Mouse (Mus musculus) gastrocnemius, adult 18-20 months (tissue): ENCODE results near the gene Morc2a. TPM values are rescaled to one million over a fixed set of nuclear protein-coding genes. Genes with fewer than 3 reads are reported as not detected.
"Not testable (repeated sequence)": the region's sequence is repeated elsewhere in the genome, so short reads cannot be mapped to it uniquely, and the experiment has no call there.

ENCODE experiments used
- DNase-seq: peaks from one replicate; pipeline ENCODE4 v3.0.0; 2021; ENCODE audit warnings: low spot score
- long read RNA-seq, 2 experiments: library from polyadenylated mRNA; stranded (forward); transcript quantifications; one replicate each; pipeline ENCODE4 v2.0.0; 2021
- total RNA-seq, 2 experiments: library from RNA; stranded (reverse); gene quantifications; 2 replicates each; pipeline ENCODE4 v1.2.3; 2021

Gene Morc2a
- total RNA-seq, result 10 to 100 TPM; 17.2 to 17.7 TPM
- long read RNA-seq, experiment 1, full-length matches to known transcripts, result 7 of 14 reads
- long read RNA-seq, experiment 1, partial matches to known transcripts, result 2 of 14 reads
- long read RNA-seq, experiment 1, other reads (novel, unspliced or antisense), result 5 of 14 reads
- long read RNA-seq, experiment 2, full-length matches to known transcripts, result 10 of 18 reads
- long read RNA-seq, experiment 2, partial matches to known transcripts, result 3 of 18 reads
- long read RNA-seq, experiment 2, other reads (novel, unspliced or antisense), result 5 of 18 reads

DNA sequence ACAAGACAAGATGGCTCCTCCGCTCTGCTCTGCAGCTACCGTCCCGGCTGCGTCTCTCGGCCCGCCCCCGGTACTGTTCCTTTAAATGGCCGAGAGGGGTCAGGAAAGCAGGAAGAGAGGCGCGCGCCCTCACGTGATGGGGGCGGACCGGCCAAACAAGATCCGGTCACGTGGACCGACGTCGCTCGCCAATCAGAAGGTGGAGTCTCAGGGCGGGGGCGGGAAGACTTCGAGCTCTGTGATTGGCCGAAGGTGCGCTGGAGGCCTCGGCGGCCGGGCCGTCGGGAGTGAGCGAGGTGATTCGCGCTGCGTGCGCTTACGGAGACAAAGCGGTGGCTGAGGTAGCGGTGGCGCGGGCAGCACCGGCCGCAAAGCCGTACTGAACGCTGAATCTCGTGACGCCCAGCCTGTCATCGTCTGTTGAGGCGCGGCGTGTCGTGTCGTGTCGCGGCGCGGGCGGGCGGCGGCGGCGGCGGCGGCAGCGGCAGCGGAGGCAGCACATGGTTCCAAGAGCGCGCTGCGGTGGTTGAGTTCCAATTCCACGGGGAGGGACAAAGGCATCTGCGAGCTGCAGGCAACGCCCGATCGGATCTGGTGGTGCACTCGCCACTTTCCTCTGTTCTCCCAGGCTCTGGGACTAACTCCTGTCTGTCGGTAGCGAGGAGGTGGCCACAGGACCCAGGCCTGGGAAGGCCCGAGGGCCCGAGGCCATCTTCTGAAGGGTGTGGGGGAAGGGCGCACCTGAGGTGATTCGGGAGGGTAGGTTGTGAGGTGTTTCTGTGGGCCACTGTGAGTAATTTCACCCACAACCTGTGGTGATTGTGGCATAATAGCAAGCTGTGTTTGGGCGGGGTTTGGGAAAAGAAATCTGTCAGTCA is at the start of gene Morc2a:
TSS of gene Morc2a (plus strand) at position 228 of the 878 bp plus-strand sequence.
- peak; percentile 97 for DNase-seq

DNA sequence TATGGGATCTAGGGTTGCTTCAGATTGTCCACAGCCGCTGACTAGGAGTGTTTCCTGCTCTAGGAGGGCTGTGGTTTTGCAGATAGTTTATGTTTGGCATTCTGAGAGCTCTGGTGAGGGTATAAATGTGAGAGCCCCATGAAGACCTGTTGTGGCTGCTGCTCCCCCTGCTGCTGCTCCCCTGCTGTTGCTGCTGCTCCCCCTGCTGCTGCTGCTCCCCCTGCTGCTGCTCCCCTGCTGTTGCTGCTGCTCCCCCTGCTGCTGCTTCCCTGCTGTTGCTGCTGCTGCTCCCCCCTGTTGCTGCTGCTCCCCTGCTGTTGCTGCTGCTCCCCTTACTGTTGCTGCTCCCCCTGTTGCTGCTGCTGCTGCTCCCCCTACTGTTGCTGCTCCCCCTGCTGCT is 47.0 kb upstream of the Morc2a start:
- not testable (repeated sequence) for DNase-seq

DNA sequence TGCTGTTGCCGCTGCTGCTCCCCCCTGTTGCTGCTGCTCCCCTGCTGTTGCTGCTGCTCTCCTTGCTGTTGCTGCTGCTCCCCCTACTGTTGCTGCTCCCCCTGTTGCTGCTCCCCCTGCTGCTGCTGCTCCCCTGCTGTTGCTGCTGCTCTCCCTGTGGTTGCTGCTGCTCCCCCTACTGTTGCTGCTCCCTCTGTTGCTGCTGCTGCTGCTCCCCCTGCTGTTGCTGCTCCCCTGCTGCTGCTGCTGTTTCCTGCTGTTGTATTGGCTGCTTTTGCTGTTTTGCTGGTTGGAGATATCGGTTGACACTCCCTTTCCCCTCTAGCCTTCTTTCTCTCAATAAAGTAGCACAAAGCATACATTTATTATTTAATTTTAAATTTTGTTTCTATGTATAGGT is 46.3 kb upstream of the Morc2a start:
- not testable (repeated sequence) for DNase-seq

GRCm38 (mm10) chr11:3606456-3606855 is 42.5 kb upstream of the Morc2a start:
- no peak for DNase-seq

DNA sequence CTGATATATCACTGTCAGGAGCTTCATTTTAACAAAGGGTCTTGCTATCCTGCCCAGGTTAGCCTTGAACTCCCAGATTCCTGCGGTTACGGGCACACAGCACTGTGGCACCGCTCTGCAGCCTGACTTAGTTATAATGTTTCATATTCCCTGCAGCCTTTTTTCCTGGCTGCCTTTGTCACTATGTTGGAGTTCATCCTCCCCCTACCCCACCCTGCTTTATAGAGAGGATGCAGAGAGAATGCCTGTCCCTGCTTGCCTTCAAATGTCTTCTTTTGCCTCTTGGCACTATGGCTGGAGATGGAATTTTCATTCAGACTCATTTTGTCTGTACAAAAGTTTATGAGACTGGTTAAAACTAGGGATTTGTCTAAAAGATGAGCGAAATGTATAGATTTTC is 33.4 kb upstream of the Morc2a start:
- no peak for DNase-seq

- no peak for DNase-seq
Measured at GRCm38 (mm10) chr11:3622826-3623225, 26.2 kb upstream of the Morc2a start.

DNA sequence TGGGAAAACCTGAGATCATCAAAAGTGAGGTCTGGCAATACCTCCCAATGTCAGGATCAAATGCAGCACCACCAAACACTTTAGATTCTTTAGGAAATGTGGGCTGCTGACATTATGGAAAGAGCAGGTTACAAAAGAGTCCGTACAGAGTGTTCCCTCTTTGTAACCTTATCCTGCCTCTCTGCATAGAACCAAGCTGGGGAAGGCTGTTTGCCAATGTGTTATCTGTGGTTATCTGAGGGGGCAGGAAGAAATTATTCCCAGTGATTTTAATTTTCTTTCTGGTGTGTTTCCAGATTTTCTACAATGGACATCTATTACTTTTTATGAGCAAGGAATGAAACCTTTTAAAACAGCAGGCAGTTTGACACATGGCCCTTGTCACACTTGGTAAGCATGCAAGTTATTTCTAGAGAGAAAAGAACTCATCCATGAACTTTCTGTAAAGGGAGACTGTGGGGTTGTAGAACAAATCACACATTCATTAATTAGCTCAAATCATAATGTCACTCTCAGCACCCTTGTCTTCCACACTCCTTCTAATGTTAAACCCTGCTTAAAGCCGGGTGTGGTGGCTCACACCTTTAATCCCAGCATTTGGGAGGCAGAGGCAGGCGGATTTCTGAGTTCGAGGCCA is 24.5 kb upstream of the Morc2a start:
- DNase-seq, result no peak

DNA sequence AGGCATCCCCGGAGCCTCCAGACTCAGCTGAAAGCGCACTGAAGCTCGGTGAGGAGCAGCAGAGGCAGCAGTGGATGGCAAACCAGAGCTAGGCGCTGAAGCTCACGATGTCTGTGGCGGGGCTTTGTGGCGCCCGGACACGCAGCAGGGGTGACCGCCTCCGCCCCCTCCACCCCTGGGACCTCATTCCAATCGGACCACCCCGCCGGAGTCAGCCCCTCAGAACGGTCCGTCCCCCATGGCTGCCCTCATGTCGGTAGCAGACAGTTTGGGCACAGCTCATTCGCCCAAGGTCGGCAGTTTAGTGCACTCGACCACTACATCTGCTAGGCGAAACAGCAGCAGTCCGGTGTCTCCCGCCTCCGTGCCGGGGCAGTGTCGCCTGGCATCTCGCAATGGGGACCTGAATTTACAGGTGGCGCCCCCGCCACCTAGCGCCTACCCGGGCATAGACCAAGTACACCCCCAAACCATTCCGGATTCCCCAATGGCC is 19.9 kb upstream of the Morc2a start:
- no peak for DNase-seq

GRCm38 (mm10) chr11:3633269-3633668 is 15.7 kb upstream of the Morc2a start:
- not testable (repeated sequence) for DNase-seq

- no peak for DNase-seq
Measured at GRCm38 (mm10) chr11:3647688-3648087, 1.3 kb upstream of the Morc2a start.

DNA sequence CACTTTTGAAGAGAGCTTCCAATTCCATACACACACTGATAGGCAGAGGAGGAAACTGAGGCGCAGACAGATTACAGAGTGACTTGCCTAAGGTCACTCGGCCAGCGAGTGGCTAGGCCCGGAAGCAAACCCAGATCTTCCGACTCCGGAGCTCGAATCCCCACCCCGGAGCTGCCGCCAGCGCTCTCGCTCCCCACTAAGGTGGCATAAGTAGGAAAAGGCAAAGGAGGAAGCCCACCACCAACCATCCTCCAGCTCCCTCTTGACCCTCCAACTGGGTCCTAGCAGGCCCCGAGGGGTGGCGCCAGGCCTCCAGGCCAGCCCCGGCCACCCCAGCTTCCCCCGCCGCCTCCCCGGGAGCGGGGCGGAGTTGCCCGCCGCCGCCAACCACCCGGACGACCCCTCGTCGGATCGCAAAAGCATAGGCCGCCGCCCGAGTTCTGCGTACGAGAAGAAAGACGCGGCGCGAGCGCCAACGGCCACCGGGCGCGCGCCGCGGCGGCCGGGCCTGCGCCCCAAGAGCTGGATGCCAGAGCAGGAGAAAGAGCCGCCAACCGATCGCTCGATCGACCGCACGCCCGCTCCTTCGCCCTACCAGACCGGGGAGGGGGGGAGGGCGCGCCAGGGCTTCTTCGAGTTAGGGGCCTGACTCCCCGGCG is 557 bp upstream of the Morc2a start:
- DNase-seq, result no peak

DNA sequence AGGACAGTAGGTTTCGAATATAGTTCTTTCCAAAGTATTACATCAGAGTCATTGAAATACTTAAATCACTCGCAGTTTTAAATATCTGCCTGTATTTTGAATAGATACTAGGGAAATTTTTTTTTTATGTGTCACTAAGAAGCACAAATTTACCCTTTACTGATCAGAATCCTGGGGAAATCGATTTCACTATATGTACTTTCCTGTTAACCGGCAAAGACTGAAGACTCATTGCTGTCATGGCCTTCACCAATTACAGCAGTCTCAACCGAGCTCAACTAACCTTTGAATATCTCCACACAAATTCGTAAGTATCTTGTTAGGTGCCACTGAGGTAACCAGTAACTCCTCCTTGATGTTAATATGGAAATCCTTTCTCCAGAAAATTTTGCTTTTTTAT is 1.1 kb downstream of the Morc2a start:
- no peak for DNase-seq

GRCm38 (mm10) chr11:3661964-3662363 is 13.0 kb downstream of the Morc2a start:
- DNase-seq, result no peak

DNA sequence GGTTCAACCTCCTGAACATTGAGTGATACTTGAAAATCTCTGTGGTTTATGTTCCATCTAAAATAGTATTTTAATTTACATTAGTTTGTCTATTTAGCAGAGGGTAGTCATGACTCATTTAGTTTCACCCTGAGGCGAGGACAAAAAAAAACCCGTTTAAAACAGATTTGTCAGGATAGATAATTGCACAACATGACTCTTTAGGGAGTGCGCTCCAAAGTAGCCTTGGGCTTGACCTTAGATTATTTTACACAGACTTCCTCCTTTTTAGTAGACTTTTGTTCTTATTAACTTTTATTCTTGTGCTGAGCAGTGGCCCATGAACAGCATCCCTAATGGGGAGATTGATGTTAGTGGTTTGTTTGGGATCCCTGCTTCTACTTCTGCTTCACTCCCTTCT is 18.5 kb downstream of the Morc2a start:
- DNase-seq, result no peak

DNA sequence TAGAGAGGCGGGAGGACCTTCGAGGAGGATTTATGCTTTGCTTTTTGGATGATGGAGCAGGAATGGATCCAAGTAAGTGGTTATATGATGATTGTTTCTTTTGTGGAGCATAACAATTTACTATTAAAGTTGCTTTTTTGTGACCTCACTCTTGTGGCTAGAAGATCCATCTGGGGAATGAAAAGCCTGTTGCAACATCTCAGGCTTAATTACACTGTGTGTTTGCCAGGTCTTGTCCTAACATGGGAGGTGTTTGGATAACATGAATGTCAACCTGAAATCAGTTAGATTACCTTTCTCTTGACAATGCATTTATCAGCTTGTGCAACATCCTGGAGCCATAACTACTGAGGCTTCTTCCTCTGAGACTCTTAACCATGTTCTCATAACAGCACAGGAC is 19.8 kb downstream of the Morc2a start:
- peak; percentile 21 for DNase-seq

DNA sequence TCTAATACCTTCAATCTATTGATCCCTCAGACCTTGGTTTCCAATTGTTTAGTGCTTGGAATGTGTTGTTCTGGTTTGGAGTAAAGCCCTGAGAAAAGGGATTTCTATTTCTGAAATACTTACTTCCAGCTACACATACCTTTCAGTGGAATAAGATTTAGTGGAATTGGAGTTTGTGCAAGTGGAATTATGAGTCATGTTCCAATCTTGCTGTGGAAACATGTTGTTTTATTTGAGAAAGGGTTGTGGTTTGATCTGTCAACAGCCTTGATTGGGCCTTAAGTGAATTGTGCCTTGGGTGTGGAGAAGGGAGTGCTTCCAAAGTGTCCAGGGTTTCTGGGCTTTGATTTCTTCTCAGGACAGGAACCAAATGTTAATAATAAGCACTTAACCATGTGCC is 20.9 kb downstream of the Morc2a start:
- DNase-seq, result no peak

GRCm38 (mm10) chr11:3671000-3671628 is 22.1 kb downstream of the Morc2a start:
- DNase-seq, result no peak

- peak; percentile 27 for DNase-seq
Measured at GRCm38 (mm10) chr11:3674545-3674944, 25.6 kb downstream of the Morc2a start.

DNA sequence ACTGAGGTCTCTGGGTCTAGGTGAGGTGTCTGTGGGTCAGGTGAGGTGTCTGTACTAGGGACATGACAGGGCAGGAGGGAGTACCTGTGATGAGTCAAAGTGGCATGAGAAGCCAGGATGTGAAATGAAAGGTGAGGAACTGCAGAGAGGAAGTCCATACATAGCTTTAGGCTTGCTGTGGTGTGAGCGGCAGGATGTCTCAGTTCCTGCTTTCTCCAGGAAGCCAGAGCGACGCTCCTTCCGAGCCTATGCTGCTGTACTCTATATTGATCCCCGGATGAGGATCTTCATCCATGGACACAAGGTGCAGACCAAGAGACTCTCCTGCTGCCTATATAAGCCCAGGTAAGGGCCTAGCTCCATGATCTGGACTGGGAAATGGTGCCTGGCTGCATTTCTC is 27.4 kb downstream of the Morc2a start:
- DNase-seq, result no peak

DNA sequence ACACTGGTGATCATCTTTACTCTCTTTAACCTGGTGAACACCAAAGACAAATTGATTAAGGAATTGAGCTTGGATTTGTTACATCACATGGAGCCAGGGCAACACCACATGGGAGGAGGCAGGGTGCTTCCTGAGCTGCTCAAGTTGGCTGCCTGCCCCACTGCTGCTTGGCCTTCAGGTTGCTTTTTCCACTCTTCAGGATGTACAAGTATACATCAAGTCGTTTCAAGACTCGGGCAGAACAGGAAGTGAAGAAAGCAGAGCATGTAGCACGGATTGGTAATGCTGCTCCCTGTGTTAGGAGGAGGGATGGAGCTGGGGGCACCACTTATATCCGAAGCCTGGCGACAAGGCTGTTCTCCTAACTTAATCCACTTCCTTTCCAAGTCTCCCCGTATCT is 28.2 kb downstream of the Morc2a start:
- DNase-seq, result no peak

DNA sequence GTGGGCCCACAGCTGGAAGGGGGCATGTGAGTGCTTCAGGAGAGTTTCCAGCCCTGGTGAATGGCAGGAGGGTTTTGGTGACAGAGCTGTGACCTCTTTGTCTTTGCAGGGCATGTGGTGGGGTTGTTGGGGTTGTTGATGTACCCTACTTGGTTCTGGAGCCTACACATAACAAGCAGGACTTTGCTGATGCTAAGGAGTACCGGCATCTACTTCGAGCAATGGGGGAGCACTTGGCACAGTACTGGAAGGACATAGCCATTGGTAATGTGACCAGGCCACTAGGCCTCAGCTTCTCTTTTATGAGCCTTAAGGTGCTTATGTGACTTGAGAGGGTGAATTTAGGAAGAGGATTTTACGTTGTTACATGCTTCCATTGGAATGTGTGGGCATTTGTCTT is 30.8 kb downstream of the Morc2a start:
- DNase-seq, result no peak
